Mouse (Mus musculus) cerebral cortex, adult 2 months (tissue): ENCODE results near the gene Dcaf4.

Experiments used
- WGBS: fragments of 180-500 bp; shearing (Covaris S2); methylation state at CpG from one replicate; pipeline ENCODE4 v1.1.7; 2018; 5-methylcytosine and 5-hydroxymethylcytosine counted together

Gene Dcaf4

GRCm38 (mm10) chr12:83520311-83520890 lies at the start of gene Dcaf4:
TSS of gene Dcaf4 (plus strand) at chr12:83520466.
- under 1% methylated on average over 32 of the region's 32 CpGs for WGBS

DNA sequence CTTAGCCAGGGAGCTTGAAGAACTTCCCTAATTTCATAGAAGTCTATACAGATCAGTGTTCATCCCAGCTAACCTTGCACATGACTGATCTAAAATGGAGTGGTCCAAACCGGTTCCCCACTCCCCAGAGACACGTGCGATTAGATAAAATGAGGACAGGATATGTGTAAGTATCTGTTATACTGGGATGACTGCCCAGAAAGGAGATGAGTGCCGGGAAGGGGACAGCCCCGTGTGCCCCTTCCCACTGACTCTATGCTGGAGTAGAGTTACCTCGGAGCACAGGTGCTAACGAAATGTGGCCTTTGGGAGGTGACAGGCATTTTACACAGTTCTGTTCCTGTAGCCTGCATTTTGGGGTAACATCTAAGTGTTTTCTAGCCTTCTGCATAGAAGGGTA lies 48.5 kb upstream of the Dcaf4 start:
- 87% methylated on average over 7 of the region's 7 CpGs for WGBS

- WGBS = 39% methylated on average over 5 of the region's 5 CpGs
Measured at GRCm38 (mm10) chr12:83473987-83474600, 46.2 kb upstream of the Dcaf4 start.

DNA sequence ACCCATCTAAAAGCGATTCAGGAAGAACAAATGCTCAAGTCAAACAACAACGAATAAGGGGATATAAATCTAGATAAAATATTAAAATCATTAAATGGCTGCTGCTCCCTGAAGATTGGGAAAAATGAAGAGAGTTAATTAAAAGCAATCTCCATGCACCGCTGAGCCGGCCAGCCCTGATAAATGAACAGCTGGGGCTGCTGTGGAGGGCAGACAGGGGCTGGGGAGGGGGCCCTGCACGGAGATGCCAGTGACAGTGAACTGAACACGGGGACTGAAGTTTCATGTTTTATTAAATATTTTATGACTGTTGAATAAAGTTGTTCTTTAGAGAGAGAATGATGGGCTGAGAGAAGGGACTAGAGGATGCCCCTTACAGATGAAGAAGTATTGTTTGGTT lies 44.8 kb upstream of the Dcaf4 start:
- WGBS = 67% methylated on average over 6 of the region's 6 CpGs

- 60% methylated on average over 10 of the region's 10 CpGs for WGBS
Measured at GRCm38 (mm10) chr12:83476277-83476676, 44.0 kb upstream of the Dcaf4 start.

DNA sequence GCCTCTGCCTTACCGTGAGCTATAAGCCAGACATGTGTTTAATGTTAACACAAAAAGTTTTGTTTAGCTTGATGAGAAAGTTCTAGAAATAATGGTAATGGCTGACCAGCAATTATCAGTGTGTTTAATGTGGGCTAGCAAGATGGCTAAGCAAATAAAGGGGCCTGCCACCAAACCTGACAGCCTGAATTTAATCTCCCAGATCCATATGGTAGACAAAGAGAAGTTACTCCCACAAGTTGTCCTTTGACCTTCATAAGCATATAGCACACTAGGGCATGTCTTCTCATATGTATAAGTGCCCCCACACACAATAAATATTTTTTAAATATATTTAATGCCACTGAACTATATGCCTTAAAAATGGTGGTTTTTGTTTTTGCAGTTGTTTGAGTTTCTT lies 41.1 kb upstream of the Dcaf4 start:
- WGBS = 85% methylated on average over 1 of the region's 1 CpGs

DNA sequence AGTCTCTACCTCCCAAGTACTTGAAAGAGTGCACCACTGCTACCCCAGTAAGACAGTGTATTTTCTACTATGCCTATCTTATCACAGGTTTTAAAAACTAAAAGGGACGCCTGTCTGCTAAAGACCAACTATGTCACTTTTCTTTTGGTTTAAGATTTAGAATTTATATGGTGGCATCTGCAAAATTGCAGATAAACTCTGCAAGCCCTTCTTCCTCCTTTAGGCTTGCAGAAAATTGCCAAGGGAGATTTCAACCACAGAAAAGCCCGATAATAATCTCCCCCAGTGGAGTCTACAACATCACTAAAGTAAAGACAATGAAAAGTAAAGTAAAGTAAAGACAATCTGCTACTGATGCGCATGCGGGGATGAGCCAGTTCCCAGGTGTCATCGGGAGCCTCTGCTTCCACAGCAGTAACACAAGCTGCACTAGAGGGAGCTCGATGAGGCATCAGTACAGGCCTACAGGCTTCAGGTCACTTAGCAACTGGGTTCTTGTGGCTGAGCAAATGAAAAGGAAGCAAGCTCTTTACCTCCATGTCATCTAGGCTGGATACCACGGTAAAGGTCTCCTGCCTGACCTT lies 40.4 kb upstream of the Dcaf4 start:
- WGBS = 85% methylated on average over 7 of the region's 7 CpGs

DNA sequence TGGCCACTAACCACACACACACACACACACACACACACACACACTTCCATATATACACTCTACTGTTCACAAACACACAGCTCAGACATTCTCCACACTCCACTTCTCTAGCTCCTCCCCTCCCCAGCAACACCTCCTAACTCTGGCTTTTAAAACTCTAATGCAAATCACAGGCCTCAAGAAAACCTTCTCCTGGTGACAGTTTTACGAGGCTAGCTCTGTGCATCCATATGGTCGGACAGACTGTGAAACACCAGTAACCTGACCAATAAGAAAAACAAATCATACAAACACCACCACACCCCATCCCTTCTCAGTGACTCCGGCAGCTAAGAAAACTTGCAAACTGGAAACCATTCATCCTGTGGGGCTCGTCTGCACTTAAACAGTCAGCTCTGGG lies 38.8 kb upstream of the Dcaf4 start:
- 75% methylated on average over 4 of the region's 4 CpGs for WGBS

DNA sequence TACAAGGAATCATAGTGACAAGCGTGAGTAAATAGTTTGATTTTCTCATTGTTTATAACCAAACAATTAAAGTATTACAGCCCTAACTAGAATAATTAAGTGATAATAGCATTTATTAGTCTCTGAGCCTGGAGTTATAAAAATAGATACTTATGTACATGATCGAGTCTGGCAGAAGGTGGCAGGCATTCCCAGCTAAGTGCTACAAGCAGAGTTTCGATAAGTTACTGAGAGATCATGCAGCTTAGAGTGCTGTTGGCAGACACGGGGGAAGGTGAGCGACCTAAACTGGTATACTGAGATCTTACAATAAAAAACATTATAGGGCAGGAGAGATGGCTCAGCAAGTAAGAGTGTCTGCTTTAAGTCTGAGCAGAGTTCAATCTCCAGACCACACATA lies 36.6 kb upstream of the Dcaf4 start:
- 61% methylated on average over 5 of the region's 5 CpGs for WGBS

GRCm38 (mm10) chr12:83484855-83485745 lies 35.2 kb upstream of the Dcaf4 start:
- WGBS = 7% methylated on average over 24 of the region's 24 CpGs

GRCm38 (mm10) chr12:83485911-83486670 lies 34.2 kb upstream of the Dcaf4 start:
- WGBS = under 1% methylated on average over 53 of the region's 53 CpGs

DNA sequence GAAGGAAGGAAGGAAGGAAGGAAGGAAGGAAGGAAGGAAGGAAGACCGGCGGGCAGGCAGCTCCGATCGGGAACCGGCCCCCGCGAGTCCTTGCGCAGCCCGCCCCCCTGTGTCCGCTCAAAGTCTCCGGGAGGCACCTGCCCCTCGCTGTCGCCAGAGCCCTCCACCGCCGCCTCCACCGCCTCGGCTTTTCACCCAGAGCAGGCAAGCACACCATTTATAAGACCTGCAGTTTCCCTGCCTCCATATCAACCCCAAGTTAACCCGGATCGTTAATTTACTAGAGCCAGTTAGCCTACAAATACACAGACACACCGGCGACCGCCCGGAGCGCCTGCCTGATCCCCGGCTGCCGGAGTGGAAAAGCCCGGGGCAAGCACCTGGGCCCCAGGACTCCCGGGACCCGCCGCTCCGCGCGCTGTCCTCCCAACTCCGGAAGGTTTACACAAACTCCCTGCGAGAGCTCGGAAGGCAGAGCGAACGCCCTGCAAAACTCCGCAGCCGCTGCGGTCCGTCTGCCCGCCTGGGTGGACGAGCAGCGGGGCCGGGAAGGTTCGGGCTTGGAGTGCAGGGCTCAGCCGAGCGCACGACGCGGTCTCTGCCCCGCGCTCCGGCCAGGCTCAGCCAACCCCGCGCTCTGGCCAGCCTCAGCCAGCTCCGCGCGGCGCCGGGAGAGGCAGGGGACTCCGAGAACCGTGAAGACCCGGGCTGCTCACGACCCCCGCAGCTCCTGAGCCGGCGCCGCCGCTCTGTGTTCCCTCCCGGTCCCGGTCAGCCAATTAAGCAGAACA lies 33.4 kb upstream of the Dcaf4 start:
- under 1% methylated on average over 66 of the region's 73 CpGs for WGBS

DNA sequence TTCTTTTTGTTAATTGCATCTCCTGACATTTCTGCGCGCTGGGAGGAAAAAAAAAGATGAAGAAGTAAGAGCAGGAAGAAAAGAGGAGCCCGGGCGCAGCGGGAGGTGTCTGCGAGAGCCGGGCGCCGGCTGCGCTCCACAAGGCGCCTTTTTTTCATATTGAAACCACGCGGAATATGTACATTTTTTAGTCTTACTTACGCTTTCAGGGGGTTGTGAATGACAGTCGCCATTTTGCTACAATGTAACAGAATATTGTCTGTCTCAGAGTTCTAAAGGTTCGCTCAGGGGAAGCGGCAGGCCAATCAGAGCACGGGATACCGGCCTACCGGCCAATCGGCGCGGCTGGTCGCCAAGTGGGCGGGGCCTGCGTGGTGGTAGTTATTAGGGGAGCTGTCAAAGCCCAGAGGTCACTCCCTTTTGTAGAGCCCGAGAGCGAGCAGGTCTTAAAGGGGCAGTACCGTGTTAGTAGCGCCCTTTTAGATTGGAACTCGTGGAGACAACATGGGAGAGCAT lies 32.7 kb upstream of the Dcaf4 start, which contains the start of gene Dpf3:
Gene Dpf3, minus strand, starts transcription at position 241 of the 516 bp plus-strand sequence.
- under 1% methylated on average over 31 of the region's 31 CpGs for WGBS

GRCm38 (mm10) chr12:83488211-83488941 lies 31.9 kb upstream of the Dcaf4 start:
- under 1% methylated on average over 29 of the region's 29 CpGs for WGBS

- 48% methylated on average over 2 of the region's 2 CpGs for WGBS
Measured at GRCm38 (mm10) chr12:83489748-83490147, 30.5 kb upstream of the Dcaf4 start.

GRCm38 (mm10) chr12:83491609-83492008 lies 28.7 kb upstream of the Dcaf4 start:
- WGBS = 61% methylated on average over 1 of the region's 1 CpGs

- WGBS = 50% methylated on average over 3 of the region's 3 CpGs
Measured at GRCm38 (mm10) chr12:83492808-83493207, 27.5 kb upstream of the Dcaf4 start.

DNA sequence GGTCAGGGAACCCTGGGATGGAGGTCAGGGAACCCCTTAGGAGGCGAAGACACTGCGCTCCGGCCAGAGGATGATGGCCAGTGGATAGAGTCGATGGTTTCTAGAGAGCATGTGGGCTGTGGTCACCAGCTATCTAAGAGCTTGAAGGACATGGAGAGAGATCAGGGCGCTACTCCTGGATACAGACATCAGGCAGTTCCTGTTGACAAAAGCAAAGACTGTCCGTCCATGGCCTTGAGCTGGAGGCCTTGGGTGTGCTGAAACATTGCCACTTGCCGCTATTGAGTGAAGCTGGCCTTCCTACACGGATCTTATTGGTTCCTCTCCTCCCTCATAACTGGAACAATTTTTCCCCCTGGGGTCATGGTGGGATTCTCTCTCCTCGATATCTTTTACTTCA lies 26.1 kb upstream of the Dcaf4 start:
- WGBS = 94% methylated on average over 9 of the region's 9 CpGs

DNA sequence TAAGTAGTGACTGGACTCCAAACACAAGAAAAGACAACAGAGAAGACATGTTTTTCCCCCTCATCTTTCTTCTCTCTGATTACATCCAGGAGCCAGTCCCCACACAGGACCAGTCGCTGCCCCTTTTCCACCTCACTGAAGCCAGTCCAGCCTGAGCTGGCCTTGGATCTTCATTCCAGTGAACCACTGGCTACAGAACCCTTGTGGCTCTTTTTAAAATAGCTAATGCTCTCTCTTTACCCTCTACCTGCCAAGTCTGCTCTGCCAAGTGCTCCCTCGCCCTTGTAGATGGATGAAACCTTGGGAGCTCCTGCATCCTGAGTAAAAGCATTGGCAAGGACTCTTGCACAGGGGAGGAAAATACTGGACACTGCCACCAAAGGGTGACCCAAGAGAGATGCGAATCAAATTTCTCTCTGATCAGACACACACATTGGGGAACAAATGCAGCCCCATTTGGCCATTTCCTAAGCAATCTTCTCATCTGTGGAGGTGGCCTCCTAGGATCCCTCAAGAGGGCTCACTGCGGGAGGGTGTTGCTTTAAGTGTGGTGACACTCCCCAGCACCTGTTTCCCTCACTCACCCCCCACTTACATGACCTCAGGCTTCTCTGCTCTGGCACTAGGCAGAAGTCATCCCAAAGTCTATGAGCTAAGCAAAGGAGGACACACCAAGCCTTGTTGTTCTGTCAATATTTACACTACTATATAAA lies 24.9 kb upstream of the Dcaf4 start:
- WGBS = 86% methylated on average over 4 of the region's 4 CpGs
